Mouse (Mus musculus) forebrain, postnatal 0 days (tissue): ENCODE data around the gene Fes. TPM values are rescaled to one million over a fixed set of nuclear protein-coding genes. Genes with fewer than 3 reads are reported as not detected.
A peak's percentile ranks its signal among the peaks of the same experiment; 100 is the strongest.

Experiments
- ATAC-seq: fragments of 200-750 bp; cut with Nextera tagmentation; 2 replicates; pipeline ENCODE4 v1.8.0; 2017; ENCODE audit warnings: mild to moderate bottlenecking, moderate library complexity
- DNase-seq: peaks from one replicate; pipeline ENCODE4 v3.0.0-alpha.2; 2015
- H3K27ac ChIP-seq: fragments of 300-500 bp; sonication (generic); 2 replicates; pipeline ENCODE4 v1.5.1; 2014; ENCODE audit warnings: low read depth, mild to moderate bottlenecking, antibody characterized with exemption, low read length, moderate library complexity, mixed read lengths
- H3K27me3 ChIP-seq: fragments of 300-500 bp; sonication (generic); 2 replicates; pipeline ENCODE4 v1.6.1; 2014; ENCODE audit warnings: mild to moderate bottlenecking, low read length, mixed read lengths; ENCODE audit not compliant: insufficient read depth
- H3K36me3 ChIP-seq: fragments of 300-500 bp; sonication (generic); 2 replicates; pipeline ENCODE4 v1.6.1; 2014; ENCODE audit warnings: mild to moderate bottlenecking, moderate library complexity; ENCODE audit not compliant: insufficient read depth
- H3K4me1 ChIP-seq: fragments of 300-500 bp; sonication (generic); 2 replicates; pipeline ENCODE4 v1.6.1; 2014; ENCODE audit warnings: antibody characterized with exemption; ENCODE audit not compliant: insufficient read depth
- H3K4me2 ChIP-seq: fragments of 300-500 bp; sonication (generic); 2 replicates; pipeline ENCODE4 v1.6.1; 2014; ENCODE audit warnings: low read depth, mild to moderate bottlenecking, moderate library complexity
- H3K4me3 ChIP-seq: fragments of 300-500 bp; sonication (generic); 2 replicates; pipeline ENCODE4 v1.5.1; 2014; ENCODE audit warnings: low read depth, low read length, mixed read lengths
- H3K9ac ChIP-seq: fragments of 300-500 bp; sonication (generic); 2 replicates; pipeline ENCODE4 v1.6.1; 2014; ENCODE audit warnings: mild to moderate bottlenecking
- H3K9me3 ChIP-seq: fragments of 300-500 bp; sonication (generic); 2 replicates; pipeline ENCODE4 v1.6.1; 2016; ENCODE audit warnings: low read length
- CTCF ChIP-seq: sonication (generic); IDR thresholded peaks from 2 replicates; pipeline ENCODE4 v1.5.1; 2016; ENCODE audit warnings: antibody characterized with exemption, control low read depth, low read depth
- WGBS: fragments of 180-500 bp; shearing (Covaris S2); extraction: QIAGEN DNeasy Blood & Tissue Kit; methylation state at CpG from one replicate; pipeline ENCODE4 v1.1.7; 2014; 5-methylcytosine and 5-hydroxymethylcytosine counted together
- polyA plus RNA-seq: library from polyadenylated mRNA; unstranded; fragments of >200 nt; fragmentation: Nextera tagmentation; extraction: Ambion mirVana; gene quantifications from 2 replicates; pipeline ENCODE4 v1.2.1, GENCODE M21; 2015
- total RNA-seq: library from RNA; depleted of rRNA; stranded (reverse); fragments of >200 nt; gene quantifications from 2 replicates; pipeline ENCODE4 v1.2.3, GENCODE M21; 2014; rRNA removed

The Fes gene
- total and polyA plus RNA-seq, 2 experiments from 2014 or later = 2.8 to 6.4 TPM

GRCm38 (mm10) chr7:80339793-80340628 lies 47.7 kb downstream of the Fes start:
- Histone ChIP-seq H3K27me3 (no peaks in the 10 kb centered on the region), H3K4me2 (peak overlapping the region; percentile 86), H3K27ac (peak overlapping the region; percentile 93), H3K36me3 (peaks cover 23% of the 10 kb centered on the region), H3K4me1 (peaks cover 18% of the 10 kb centered on the region), H3K9ac (peak overlapping the region; percentile 63), H3K4me3 (peak overlapping the region; percentile 63), H3K9me3 (no peaks in the 10 kb centered on the region)
- ATAC-seq = peak; percentile 98
- peak; percentile 99 for DNase-seq
- TF ChIP-seq CTCF = peak; percentile 88
- 2% methylated on average over 45 of the region's 45 CpGs for WGBS

GRCm38 (mm10) chr7:80339371-80339770 lies 48.4 kb downstream of the Fes start:
- DNase-seq (peak; percentile 57), ATAC-seq (no peak)
- TF ChIP-seq CTCF = no peak
- H3K9ac ChIP-seq = peak overlapping the region; percentile 74
- peaks cover 30% of the 10 kb centered on the region for H3K36me3 ChIP-seq
- H3K4me3 ChIP-seq = peak overlapping the region; percentile 63
- no peaks in the 10 kb centered on the region for H3K27me3 ChIP-seq
- 10% methylated on average over 17 of the region's 17 CpGs for WGBS
- H3K4me2 ChIP-seq = peak overlapping the region; percentile 86
- peaks cover 18% of the 10 kb centered on the region for H3K4me1 ChIP-seq
- no peaks in the 10 kb centered on the region for H3K9me3 ChIP-seq
- H3K27ac ChIP-seq = peak overlapping the region; percentile 79

- no peak for TF ChIP-seq CTCF
- H3K36me3 ChIP-seq = peaks cover 53% of the 10 kb centered on the region
- no peak overlapping the region for H3K4me3 ChIP-seq
- H3K27ac ChIP-seq = no peak overlapping the region
- DNase-seq (no peak), ATAC-seq (no peak)
- H3K4me1 ChIP-seq = peaks cover 13% of the 10 kb centered on the region
- H3K9ac ChIP-seq = no peak overlapping the region
- 93% methylated on average over 3 of the region's 3 CpGs for WGBS
- no peak overlapping the region for H3K4me2 ChIP-seq
- H3K9me3 ChIP-seq = no peaks in the 10 kb centered on the region
- H3K27me3 ChIP-seq = no peaks in the 10 kb centered on the region
These were observed 50.8 kb downstream of the Fes start for GRCm38 (mm10) chr7:80336932-80337331.

- Histone ChIP-seq H3K9ac (no peak overlapping the region), H3K4me1 (peaks cover 13% of the 10 kb centered on the region), H3K27me3 (no peaks in the 10 kb centered on the region), H3K4me2 (no peak overlapping the region), H3K36me3 (peaks cover 71% of the 10 kb centered on the region), H3K27ac (no peak overlapping the region), H3K4me3 (no peak overlapping the region), H3K9me3 (no peaks in the 10 kb centered on the region)
- WGBS = 93% methylated on average over 4 of the region's 4 CpGs
- DNase-seq (no peak), ATAC-seq (no peak)
- no peak for TF ChIP-seq CTCF
These were observed 52.9 kb downstream of the Fes start for GRCm38 (mm10) chr7:80334848-80335247.

- DNase-seq (no peak), ATAC-seq (no peak)
- Histone ChIP-seq H3K9me3 (no peaks in the 10 kb centered on the region), H3K4me3 (no peak overlapping the region), H3K4me1 (no peaks in the 10 kb centered on the region), H3K9ac (no peak overlapping the region), H3K27me3 (no peaks in the 10 kb centered on the region), H3K27ac (no peak overlapping the region), H3K36me3 (peaks cover 95% of the 10 kb centered on the region), H3K4me2 (no peak overlapping the region)
- 93% methylated on average over 19 of the region's 19 CpGs for WGBS
- TF ChIP-seq CTCF = no peak
These were observed 56.3 kb downstream of the Fes start for GRCm38 (mm10) chr7:80331433-80331832.

GRCm38 (mm10) chr7:80330278-80330677 lies 57.5 kb downstream of the Fes start:
- H3K4me1 ChIP-seq = no peaks in the 10 kb centered on the region
- no peak overlapping the region for H3K4me3 ChIP-seq
- no peaks in the 10 kb centered on the region for H3K27me3 ChIP-seq
- WGBS = 80% methylated on average over 8 of the region's 8 CpGs
- H3K4me2 ChIP-seq = no peak overlapping the region
- H3K9ac ChIP-seq = no peak overlapping the region
- no peak overlapping the region for H3K27ac ChIP-seq
- ATAC-seq = no peak
- no peak for DNase-seq
- TF ChIP-seq CTCF = no peak
- H3K9me3 ChIP-seq = no peaks in the 10 kb centered on the region
- peaks cover 95% of the 10 kb centered on the region for H3K36me3 ChIP-seq

Other genes with a start within 250 kb of the Fes start
- 24.5 and 35.6 TPM in 2 replicates for gene Sema4b, start 201.1 kb downstream of the Fes start, total RNA-seq
- 17.0 and 22.4 TPM in 2 replicates for gene Sema4b, start 201.1 kb downstream of the Fes start, polyA plus RNA-seq
- 11.3 and 16.4 TPM in 2 replicates for gene Cib1, start 155.1 kb downstream of the Fes start, total RNA-seq
- gene Cib1, start 155.1 kb downstream of the Fes start, polyA plus RNA-seq = 29.0 and 29.3 TPM in 2 replicates
- gene Gdpgp1, start 155.1 kb downstream of the Fes start, total RNA-seq = 4.1 and 5.8 TPM in 2 replicates
- gene Gdpgp1, start 155.1 kb downstream of the Fes start, polyA plus RNA-seq = 1.3 and 2.6 TPM in 2 replicates
- 0.48 and 2.0 TPM in 2 replicates for gene Ttll13, start 141.6 kb downstream of the Fes start, total RNA-seq
- 1.4 and 1.5 TPM in 2 replicates for gene Ttll13, start 141.6 kb downstream of the Fes start, polyA plus RNA-seq
- gene Ngrn, start 126.7 kb downstream of the Fes start, total RNA-seq = 67.2 and 74.9 TPM in 2 replicates
- 71.4 and 72.0 TPM in 2 replicates for gene Ngrn, start 126.7 kb downstream of the Fes start, polyA plus RNA-seq
- gene Vps33b, start 118.3 kb downstream of the Fes start, total RNA-seq = 37.5 and 41.0 TPM in 2 replicates
- gene Vps33b, start 118.3 kb downstream of the Fes start, polyA plus RNA-seq = 8.3 and 15.0 TPM in 2 replicates
- gene Prc1, start 93.5 kb downstream of the Fes start, total RNA-seq = 12.2 and 17.1 TPM in 2 replicates
- gene Prc1, start 93.5 kb downstream of the Fes start, polyA plus RNA-seq = 19.0 and 23.9 TPM in 2 replicates
- gene Rccd1, start 63.5 kb downstream of the Fes start, total RNA-seq = 25.2 and 38.9 TPM in 2 replicates
- gene Rccd1, start 63.5 kb downstream of the Fes start, polyA plus RNA-seq = 3.5 and 7.0 TPM in 2 replicates
- gene Unc45a, start 46.9 kb downstream of the Fes start, total RNA-seq = 49.2 and 69.4 TPM in 2 replicates
- 35.2 and 50.1 TPM in 2 replicates for gene Unc45a, start 46.9 kb downstream of the Fes start, polyA plus RNA-seq
- 33.2 and 44.4 TPM in 2 replicates for gene Hddc3, start 44.8 kb downstream of the Fes start, total RNA-seq
- gene Hddc3, start 44.8 kb downstream of the Fes start, polyA plus RNA-seq = 14.6 and 16.7 TPM in 2 replicates
- 49.4 and 54.8 TPM in 2 replicates for gene Man2a2, start 16.6 kb downstream of the Fes start, total RNA-seq
- 6.5 and 12.0 TPM in 2 replicates for gene Man2a2, start 16.6 kb downstream of the Fes start, polyA plus RNA-seq
- 16.9 and 21.8 TPM in 2 replicates for gene Furin, start 17.5 kb upstream of the Fes start, total RNA-seq
- 6.8 and 7.7 TPM in 2 replicates for gene Furin, start 17.5 kb upstream of the Fes start, polyA plus RNA-seq
- 7.1 and 10.4 TPM in 2 replicates for gene Blm, start 147.2 kb upstream of the Fes start, total RNA-seq
- gene Blm, start 147.2 kb upstream of the Fes start, polyA plus RNA-seq = 3.1 and 5.5 TPM in 2 replicates